Mouse (Mus musculus): ENCODE results near the gene Adcyap1.

Adcyap1 gene

GRCm38 (mm10) chr17:93198717-93199116, at the start of gene Adcyap1:
Gene Adcyap1, plus strand, starts transcription at chr17:93199017.
- DNase-seq (ENCODE audit: low read depth, low spot score), result no peak

GRCm38 (mm10) chr17:93158280-93158851, 40.5 kb upstream of the Adcyap1 start:
- DNase-seq (ENCODE audit: low read depth, low spot score), result no peak

GRCm38 (mm10) chr17:93169572-93169971, 29.2 kb upstream of the Adcyap1 start:
- DNase-seq (ENCODE audit: low read depth, low spot score), result no peak

DNA sequence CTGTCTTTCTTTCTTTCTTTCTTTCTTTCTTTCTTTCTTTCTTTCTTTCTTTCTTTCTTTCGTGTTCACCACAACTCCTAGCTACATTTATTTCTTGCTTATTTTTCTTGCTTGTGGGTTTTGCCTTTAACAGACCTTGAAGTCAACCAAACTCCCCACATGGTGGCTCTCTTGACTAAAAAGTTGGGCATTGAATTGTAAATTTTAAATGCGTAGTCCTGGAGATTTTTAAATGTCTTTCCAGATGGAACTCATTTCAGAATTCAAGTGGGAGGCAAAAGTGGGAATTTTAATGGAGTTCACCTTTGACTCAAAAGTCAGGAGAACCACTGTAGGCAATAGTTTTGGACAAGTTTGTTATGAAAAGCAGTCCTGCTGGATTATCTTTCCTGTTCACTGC, 2.0 kb upstream of the Adcyap1 start:
- no peak for DNase-seq (ENCODE audit: low read depth, low spot score)

DNA sequence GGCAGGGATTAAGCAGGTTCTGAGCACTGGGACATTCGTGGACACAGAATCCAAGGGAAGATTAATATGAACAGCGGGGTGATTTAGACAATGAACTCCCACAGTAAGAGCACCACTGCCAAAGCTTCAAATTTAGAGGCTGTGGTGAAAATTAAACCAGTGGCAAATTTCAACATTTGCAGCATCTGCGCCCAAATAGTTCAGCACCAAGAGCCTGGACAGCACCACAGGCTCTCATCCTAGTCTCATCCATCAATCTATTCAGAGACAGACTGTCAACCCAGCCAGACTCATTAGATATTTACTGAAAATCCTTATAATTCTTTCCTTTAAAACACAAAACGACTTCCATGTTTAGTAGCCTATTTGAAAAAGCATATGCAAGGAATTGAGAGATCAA, 604 bp upstream of the Adcyap1 start:
- DNase-seq (ENCODE audit: low read depth, low spot score), result no peak

- no peak for DNase-seq (ENCODE audit: low read depth, low spot score)
Measured at GRCm38 (mm10) chr17:93199218-93199617, 401 bp downstream of the Adcyap1 start.

GRCm38 (mm10) chr17:93199747-93200146, 930 bp downstream of the Adcyap1 start:
- no peak for DNase-seq (ENCODE audit: low read depth, low spot score)

DNA sequence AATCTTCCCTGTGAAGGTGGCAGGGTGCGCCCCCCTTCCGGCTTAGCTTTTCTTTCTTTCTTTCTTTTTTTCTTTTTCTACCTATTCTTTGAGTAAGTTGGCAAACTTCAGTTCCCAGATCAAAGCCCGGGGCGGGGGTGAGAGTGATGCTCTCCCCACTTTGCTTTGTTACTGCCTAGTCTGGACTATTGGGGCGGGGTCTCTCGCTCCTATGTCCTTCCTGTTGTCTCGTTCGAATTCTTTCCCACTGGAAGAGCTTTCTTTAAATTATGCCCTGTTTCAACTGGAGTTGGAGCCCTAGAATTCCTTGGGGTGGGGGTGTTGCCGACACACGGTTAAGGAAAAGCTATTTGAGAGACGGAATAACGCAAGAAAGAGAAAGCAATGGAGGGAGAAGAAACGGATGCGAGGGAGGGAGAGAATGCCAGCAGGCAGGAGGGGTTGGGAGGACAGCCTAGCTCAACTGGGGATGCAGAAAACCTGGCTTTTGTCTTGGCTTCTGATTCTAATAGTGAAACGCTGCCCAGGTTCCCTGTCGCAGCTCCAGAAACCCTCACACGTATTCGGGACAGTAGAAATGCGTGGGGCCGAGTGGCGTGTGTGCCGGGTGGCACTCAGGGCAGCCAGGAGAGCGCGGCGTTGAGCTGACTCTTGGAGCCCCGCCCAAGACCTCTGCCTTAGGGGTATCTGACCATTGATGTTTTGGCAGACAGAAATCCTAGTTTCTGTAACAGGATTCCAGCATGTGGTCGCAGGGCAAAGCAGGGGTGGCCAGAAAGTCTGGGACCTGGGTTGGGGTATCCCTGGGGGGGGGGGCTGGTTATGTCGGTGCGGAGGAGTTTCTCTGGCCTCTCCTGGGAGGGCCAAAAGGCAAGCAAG, 1.8 kb downstream of the Adcyap1 start:
- no peak for DNase-seq (ENCODE audit: low read depth, low spot score)

DNA sequence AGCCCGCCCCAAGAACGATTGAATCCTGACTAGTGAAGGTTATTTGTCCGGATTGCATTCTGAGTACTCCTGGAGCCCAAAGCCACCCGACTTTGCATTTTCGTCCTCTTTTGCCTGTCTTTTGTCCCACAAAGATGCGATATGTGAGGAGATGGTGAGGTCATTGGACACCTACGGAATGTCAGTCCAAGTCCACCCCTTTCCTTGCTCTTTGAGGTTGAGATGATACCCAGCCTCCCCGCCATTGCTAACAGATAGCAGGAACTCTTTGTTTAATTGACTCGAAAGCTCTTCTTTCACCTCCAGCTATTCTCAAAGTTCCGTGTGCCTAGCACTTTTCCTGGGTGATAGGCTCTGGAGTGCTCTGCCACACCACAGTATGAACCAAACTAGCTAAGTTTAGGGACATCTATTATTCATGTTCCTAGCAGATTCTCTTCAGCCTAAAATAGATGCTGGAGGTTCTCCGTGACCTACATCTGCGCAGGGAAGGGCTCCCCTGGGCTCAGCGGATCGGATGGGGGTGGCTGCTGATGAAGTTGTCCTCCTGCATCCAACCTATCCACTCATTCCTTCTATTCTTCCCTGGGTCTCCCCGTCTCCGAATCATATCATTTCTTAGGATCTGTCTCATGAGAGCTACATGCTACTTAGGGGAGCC, 2.6 kb downstream of the Adcyap1 start:
- no peak for DNase-seq (ENCODE audit: low read depth, low spot score)

DNA sequence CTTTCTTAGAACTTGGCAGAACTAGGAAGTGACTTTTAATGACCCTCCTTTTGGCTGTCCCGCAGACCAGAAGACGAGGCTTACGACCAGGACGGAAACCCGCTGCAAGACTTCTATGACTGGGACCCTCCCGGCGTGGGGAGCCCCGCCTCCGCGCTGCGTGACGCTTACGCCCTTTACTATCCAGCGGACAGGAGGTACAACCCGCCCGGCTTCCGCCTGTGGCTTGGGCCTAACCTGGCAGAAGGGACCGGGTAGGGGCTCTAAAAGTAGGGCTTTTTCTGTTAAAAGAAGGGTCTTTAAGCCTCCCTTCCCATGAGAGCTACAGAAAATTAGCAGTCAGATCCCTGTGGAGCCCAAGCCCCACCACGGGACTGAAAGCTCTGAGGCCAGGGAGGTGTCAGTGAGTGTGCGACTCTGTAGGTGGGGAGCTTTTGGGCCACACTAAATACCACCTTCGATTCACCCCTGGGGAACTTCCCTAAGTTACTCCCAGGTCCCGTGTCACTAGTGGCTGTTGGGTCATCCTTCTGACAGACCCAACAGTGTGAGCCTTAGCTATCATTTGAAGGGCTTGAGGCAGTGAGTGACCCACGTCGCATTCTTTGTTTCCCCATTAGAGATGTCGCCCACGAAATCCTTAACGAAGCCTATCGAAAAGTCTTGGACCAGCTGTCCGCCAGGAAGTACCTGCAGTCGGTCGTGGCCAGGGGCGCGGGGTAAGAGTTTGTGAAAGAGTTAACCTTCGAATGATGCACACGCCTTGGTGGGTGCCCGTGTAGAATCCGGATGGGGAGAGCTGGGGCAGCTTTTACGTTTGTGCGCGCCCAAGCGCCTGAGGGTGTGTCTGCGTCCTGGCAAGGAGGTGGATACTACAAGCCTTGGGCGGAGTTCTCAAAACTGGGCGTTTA, 3.6 kb downstream of the Adcyap1 start:
- no peak for DNase-seq (ENCODE audit: low read depth, low spot score)

DNA sequence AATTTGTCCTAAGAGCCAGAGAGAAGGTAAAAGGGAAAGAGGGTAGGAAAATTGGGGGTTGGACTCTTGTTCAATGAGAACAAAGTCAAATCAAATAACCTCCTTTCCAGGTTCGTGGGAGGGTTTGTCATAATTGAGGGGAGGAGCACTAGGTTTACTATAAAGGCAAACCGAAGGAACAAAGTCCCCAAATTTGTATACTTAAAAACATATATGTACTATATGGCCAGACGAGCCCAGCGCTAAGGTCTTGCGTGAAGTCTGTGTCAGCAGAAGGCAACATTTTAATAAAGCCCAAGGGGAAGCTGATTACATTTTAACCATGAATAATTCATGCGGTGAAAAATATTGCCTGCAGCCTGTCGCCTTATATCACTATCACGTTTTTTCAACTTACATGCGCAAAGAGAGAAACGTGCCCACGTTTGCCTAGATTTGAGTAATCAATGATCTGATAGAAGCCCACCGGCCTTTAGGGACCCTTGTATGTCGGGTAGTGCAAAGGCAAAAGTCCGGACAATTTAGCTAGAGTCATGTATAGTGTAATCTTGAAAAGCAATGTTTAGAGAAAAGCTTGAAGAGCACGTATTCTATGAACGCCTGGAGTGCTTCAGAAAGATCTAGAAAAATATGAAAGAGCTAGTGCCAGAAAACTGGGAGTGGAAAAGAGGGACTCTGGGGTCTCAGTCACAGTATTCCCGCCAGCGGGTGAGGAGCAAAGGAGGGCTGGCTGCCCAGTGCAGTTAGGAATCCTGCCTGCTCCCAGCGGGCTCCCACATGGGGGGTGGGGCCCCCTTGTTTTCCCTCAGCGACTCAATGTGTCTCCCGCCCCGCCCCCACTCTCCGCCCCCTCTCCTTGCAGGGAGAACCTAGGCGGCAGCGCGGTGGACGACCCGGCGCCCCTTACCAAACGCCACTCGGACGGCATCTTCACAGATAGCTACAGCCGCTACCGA, 4.5 kb downstream of the Adcyap1 start:
- no peak for DNase-seq (ENCODE audit: low read depth, low spot score)

DNA sequence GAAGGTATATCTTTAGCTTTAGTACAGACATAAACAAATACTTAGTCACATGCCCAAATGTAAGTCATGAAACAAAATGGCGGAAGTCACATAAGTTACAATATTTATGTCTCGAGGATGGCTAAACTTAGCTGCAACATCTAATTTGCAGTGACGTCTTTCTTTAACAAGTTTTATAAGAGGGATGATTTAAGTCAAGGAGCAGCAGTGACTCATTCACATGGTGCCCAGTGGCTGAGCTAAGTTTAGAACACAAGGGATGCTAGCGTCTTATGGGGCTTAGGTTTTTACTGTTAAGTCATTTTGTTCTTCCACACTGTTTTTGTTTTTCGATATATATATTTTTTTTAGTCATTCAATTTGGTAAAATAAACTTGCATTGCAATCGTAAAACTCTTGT, 19.0 kb downstream of the Adcyap1 start:
- DNase-seq (ENCODE audit: low read depth, low spot score), result peak; percentile 41

DNA sequence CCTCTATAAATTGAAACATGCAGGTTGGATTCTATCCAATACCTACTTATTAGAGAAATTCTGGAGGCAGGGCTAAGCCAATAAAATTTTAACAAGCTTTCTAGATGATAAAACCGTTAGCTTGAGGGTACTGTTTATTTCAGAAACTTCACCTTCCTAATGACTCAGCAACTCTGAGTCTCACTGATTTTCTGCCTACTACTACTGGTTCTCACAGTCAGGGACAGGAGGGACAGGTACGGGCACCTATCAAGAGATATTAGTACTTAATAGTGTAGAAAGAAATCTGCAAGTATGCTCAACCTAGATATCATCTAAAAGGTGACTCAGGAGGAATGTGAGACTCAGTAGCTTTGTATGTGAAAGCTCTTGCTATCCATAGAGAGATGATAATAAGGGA, 19.8 kb downstream of the Adcyap1 start:
- no peak for DNase-seq (ENCODE audit: low read depth, low spot score)

DNA sequence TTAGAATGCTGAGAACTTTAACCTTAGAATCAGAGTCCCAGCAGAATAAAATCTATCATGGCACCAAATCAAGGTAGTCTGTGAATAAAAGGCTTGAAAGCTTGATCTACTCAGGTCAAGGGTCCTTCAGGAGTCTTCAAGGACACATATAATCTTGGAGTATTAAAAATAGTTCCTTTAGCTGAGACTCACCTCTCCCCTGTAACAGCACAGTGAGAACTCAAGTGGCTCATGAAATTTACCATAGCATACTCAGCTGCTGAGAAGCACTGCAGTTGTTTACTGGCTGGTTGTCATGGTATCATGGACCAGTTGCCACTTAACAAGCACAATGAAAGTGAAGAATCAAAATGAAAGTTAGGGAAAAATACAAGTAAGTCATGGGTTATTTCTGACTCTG, 38.5 kb downstream of the Adcyap1 start:
- no peak for DNase-seq (ENCODE audit: low read depth, low spot score)
